Mouse (Mus musculus) stomach, embryonic 15.5 days (tissue): ENCODE data around the gene Pon2. TPM values are rescaled to one million over a fixed set of nuclear protein-coding genes. Genes with fewer than 3 reads are reported as not detected.
"Not testable (repeated sequence)": the region's sequence is repeated elsewhere in the genome, so short reads cannot be mapped to it uniquely, and the experiment has no call there.

ENCODE experiments used
- ATAC-seq: fragments of 200-750 bp; cut with Nextera tagmentation; 2 replicates; pipeline ENCODE4 v1.8.0; 2017; ENCODE audit warnings: low read depth, moderate number of reproducible peaks, moderate TSS enrichment; ENCODE audit not compliant: insufficient read depth, low FRiP score
- H3K27ac ChIP-seq: fragments of 300-500 bp; sonication (generic); 2 replicates; pipeline ENCODE4 v1.5.1; 2015; ENCODE audit warnings: mild to moderate bottlenecking, inconsistent platforms
- H3K27me3 ChIP-seq: fragments of 300-500 bp; sonication (generic); replicated peaks from 2 replicates; pipeline ENCODE4 v1.6.1; 2015; ENCODE audit warnings: inconsistent platforms
- H3K36me3 ChIP-seq: fragments of 300-500 bp; sonication (generic); 2 replicates; pipeline ENCODE4 v1.6.1; 2015; ENCODE audit warnings: inconsistent platforms
- H3K4me1 ChIP-seq: fragments of 300-500 bp; sonication (generic); 2 replicates; pipeline ENCODE4 v1.6.1; 2015; ENCODE audit warnings: inconsistent platforms
- H3K4me2 ChIP-seq: fragments of 300-500 bp; sonication (generic); 2 replicates; pipeline ENCODE4 v1.6.1; 2015; ENCODE audit warnings: mild to moderate bottlenecking, inconsistent platforms
- H3K4me3 ChIP-seq: fragments of 300-500 bp; sonication (generic); replicated peaks from 2 replicates; pipeline ENCODE4 v1.5.1; 2015; ENCODE audit warnings: inconsistent platforms
- H3K9ac ChIP-seq: fragments of 300-500 bp; sonication (generic); 2 replicates; pipeline ENCODE4 v1.6.1; 2015; ENCODE audit warnings: inconsistent platforms
- H3K9me3 ChIP-seq: fragments of 300-500 bp; sonication (generic); 2 replicates; pipeline ENCODE4 v1.6.1; 2016; ENCODE audit warnings: inconsistent platforms
- WGBS: fragments of 180-500 bp; shearing (Covaris S2); methylation state at CpG from one replicate; pipeline ENCODE4 v1.1.7; 2015; 5-methylcytosine and 5-hydroxymethylcytosine counted together
- polyA plus RNA-seq: library from polyadenylated mRNA; unstranded; fragments of >200 nt; fragmentation: Nextera tagmentation; extraction: Ambion mirVana; gene quantifications from 2 replicates; pipeline ENCODE4 v1.2.1, GENCODE M21; 2015

The Pon2 gene
- polyA plus RNA-seq: 57.8 and 58.7 TPM in 2 replicates

- WGBS: under 1% methylated on average over 47 of the region's 47 CpGs
- no peaks in the 10 kb centered on the region for H3K27me3 ChIP-seq
- H3K4me2 ChIP-seq: peak within 1 kb of the TSS; percentile 65
- H3K9me3 ChIP-seq: no peaks in the 10 kb centered on the region
- peak within 1 kb of the TSS; percentile 93 for H3K27ac ChIP-seq
- peak within 1 kb of the TSS; percentile 66 for H3K4me3 ChIP-seq
- H3K36me3 ChIP-seq: no peaks in the 10 kb centered on the region
- peak within 1 kb of the TSS; percentile 66 for H3K9ac ChIP-seq
- ATAC-seq: peak; percentile 96
- H3K4me1 ChIP-seq: no peaks in the 10 kb centered on the region
These were observed at the start of gene Pon2 for GRCm38 (mm10) chr6:5298092-5298554. TSS of gene Pon2 (minus strand) at chr6:5298455.

GRCm38 (mm10) chr6:5344255-5344654 lies 46.0 kb upstream of the Pon2 start:
- 65% methylated on average over 6 of the region's 6 CpGs for WGBS
- ATAC-seq: no peak

GRCm38 (mm10) chr6:5339283-5339682 lies 41.0 kb upstream of the Pon2 start:
- H3K9ac ChIP-seq, H3K4me3 ChIP-seq, H3K4me1 ChIP-seq, H3K9me3 ChIP-seq, H3K27ac ChIP-seq, H3K4me2 ChIP-seq, ATAC-seq, H3K27me3 ChIP-seq, H3K36me3 ChIP-seq: not testable (repeated sequence)
- WGBS: 85% methylated on average over 1 of the region's 1 CpGs

More at GRCm38 (mm10) chr6:5344255-5344654, 46.0 kb upstream of the Pon2 start:
- H3K4me2 ChIP-seq: no peak overlapping the region
- H3K4me3 ChIP-seq: no peak overlapping the region
- H3K4me1 ChIP-seq: no peaks in the 10 kb centered on the region
- no peaks in the 10 kb centered on the region for H3K9me3 ChIP-seq
- H3K27ac ChIP-seq: no peak overlapping the region
- no peak overlapping the region for H3K9ac ChIP-seq
- H3K36me3 ChIP-seq: no peaks in the 10 kb centered on the region
- H3K27me3 ChIP-seq: no peaks in the 10 kb centered on the region

- ATAC-seq, H3K27me3 ChIP-seq, H3K4me3 ChIP-seq, H3K4me1 ChIP-seq, H3K4me2 ChIP-seq, H3K27ac ChIP-seq, H3K9me3 ChIP-seq, H3K9ac ChIP-seq, H3K36me3 ChIP-seq: not testable (repeated sequence)
- 86% methylated on average over 4 of the region's 4 CpGs for WGBS
These were observed 40.5 kb upstream of the Pon2 start for GRCm38 (mm10) chr6:5338781-5339180.

GRCm38 (mm10) chr6:5336016-5336415 lies 37.8 kb upstream of the Pon2 start:
- not testable (repeated sequence) for H3K4me1 ChIP-seq, H3K9me3 ChIP-seq, H3K4me3 ChIP-seq, H3K27me3 ChIP-seq, H3K27ac ChIP-seq, H3K4me2 ChIP-seq, H3K36me3 ChIP-seq, H3K9ac ChIP-seq, ATAC-seq

GRCm38 (mm10) chr6:5334021-5334420 lies 35.8 kb upstream of the Pon2 start:
- no peak for ATAC-seq
- Histone ChIP-seq H3K9ac (no peak overlapping the region), H3K27me3 (no peaks in the 10 kb centered on the region), H3K4me1 (no peaks in the 10 kb centered on the region), H3K4me3 (no peak overlapping the region), H3K27ac (no peak overlapping the region), H3K36me3 (no peaks in the 10 kb centered on the region), H3K9me3 (no peaks in the 10 kb centered on the region), H3K4me2 (no peak overlapping the region)
- WGBS: 61% methylated on average over 5 of the region's 5 CpGs

GRCm38 (mm10) chr6:5332560-5333150 lies 34.4 kb upstream of the Pon2 start:
- Histone ChIP-seq H3K4me3 (no peak overlapping the region), H3K27me3 (no peaks in the 10 kb centered on the region), H3K27ac (no peak overlapping the region), H3K4me1 (no peaks in the 10 kb centered on the region), H3K4me2 (no peak overlapping the region), H3K9me3 (no peaks in the 10 kb centered on the region), H3K36me3 (no peaks in the 10 kb centered on the region), H3K9ac (no peak overlapping the region)
- no peak for ATAC-seq
- 60% methylated on average over 3 of the region's 3 CpGs for WGBS

GRCm38 (mm10) chr6:5325122-5325521 lies 26.9 kb upstream of the Pon2 start:
- no peaks in the 10 kb centered on the region for H3K9me3 ChIP-seq
- H3K4me2 ChIP-seq: no peak overlapping the region
- H3K4me3 ChIP-seq: no peak overlapping the region
- no peak overlapping the region for H3K27ac ChIP-seq
- no peaks in the 10 kb centered on the region for H3K36me3 ChIP-seq
- ATAC-seq: no peak
- H3K9ac ChIP-seq: no peak overlapping the region
- WGBS: 68% methylated on average over 2 of the region's 2 CpGs
- H3K4me1 ChIP-seq: no peaks in the 10 kb centered on the region
- H3K27me3 ChIP-seq: no peaks in the 10 kb centered on the region

GRCm38 (mm10) chr6:5324101-5324500 lies 25.8 kb upstream of the Pon2 start:
- not testable (repeated sequence) for H3K27me3 ChIP-seq, H3K36me3 ChIP-seq, H3K9me3 ChIP-seq, H3K27ac ChIP-seq, H3K4me2 ChIP-seq, H3K4me3 ChIP-seq, H3K9ac ChIP-seq, ATAC-seq, H3K4me1 ChIP-seq
- whole genome bisulfite sequencing: 94% methylated on average over 6 of the region's 6 CpGs

GRCm38 (mm10) chr6:5316630-5317029 lies 18.4 kb upstream of the Pon2 start:
- H3K9ac ChIP-seq: no peak overlapping the region
- H3K27me3 ChIP-seq: no peaks in the 10 kb centered on the region
- 88% methylated on average over 9 of the region's 9 CpGs for WGBS
- H3K4me2 ChIP-seq: no peak overlapping the region
- H3K27ac ChIP-seq: no peak overlapping the region
- no peak overlapping the region for H3K4me3 ChIP-seq
- ATAC-seq: no peak
- no peaks in the 10 kb centered on the region for H3K36me3 ChIP-seq
- no peaks in the 10 kb centered on the region for H3K4me1 ChIP-seq
- H3K9me3 ChIP-seq: no peaks in the 10 kb centered on the region

- Histone ChIP-seq H3K36me3 (no peaks in the 10 kb centered on the region), H3K9me3 (no peaks in the 10 kb centered on the region), H3K27me3 (no peaks in the 10 kb centered on the region), H3K9ac (no peak overlapping the region), H3K4me3 (no peak overlapping the region), H3K4me1 (no peaks in the 10 kb centered on the region), H3K27ac (no peak overlapping the region), H3K4me2 (no peak overlapping the region)
- WGBS: 78% methylated on average over 3 of the region's 3 CpGs
- ATAC-seq: peak; percentile 77; the same call in 1 of the 2 replicates
These were observed 17.0 kb upstream of the Pon2 start for GRCm38 (mm10) chr6:5315053-5315759.

GRCm38 (mm10) chr6:5313951-5314590 lies 15.8 kb upstream of the Pon2 start:
- Histone ChIP-seq H3K4me1 (no peaks in the 10 kb centered on the region), H3K4me3 (no peak overlapping the region), H3K4me2 (no peak overlapping the region), H3K9ac (no peak overlapping the region), H3K27ac (no peak overlapping the region), H3K36me3 (no peaks in the 10 kb centered on the region), H3K27me3 (no peaks in the 10 kb centered on the region), H3K9me3 (no peaks in the 10 kb centered on the region)
- ATAC-seq: no peak
- WGBS: 73% methylated on average over 5 of the region's 5 CpGs
